Mouse (Mus musculus): Measurements from ENCODE around the gene Cdh22. TPM values are rescaled to one million over a fixed set of nuclear protein-coding genes. Genes with fewer than 3 reads are reported as not detected.

Cdh22 gene
- polyA plus RNA-seq, 1 experiment from 2014 or later = 0.67 TPM

DNA sequence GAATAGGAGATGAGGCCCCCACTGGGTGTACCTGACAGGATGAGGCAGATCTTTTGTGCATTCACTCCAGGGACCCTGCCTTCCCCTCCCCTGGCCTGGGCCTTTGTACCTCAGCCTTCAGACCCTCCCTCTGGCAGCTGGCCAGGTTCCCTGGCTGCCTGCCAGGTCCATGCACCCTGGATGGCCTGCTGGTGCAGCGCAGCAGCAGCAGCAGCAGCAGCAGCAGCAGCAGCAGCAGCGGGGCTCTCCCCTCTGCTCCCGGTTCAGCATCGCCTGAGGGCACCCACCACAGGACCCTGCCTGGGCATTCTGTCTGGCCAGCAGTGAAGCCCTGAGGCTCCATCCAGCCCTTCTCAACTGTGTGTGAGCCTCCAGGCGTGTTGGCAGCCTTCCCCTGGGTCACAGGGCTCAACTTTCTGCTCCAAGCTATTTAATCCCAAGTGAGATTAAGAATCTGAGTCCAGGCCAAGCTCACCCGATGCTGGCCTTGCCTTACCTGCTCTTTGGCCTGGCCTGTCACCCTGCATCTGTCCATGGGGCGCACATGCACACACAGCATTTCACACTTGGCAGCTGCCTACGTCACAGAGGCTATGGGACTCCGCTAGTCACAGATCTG, 50.5 kb downstream of the Cdh22 start:
- peaks cover 28% of the 10 kb centered on the region for H3K27me3 ChIP-seq (ENCODE audit: control insufficient read depth, insufficient read depth, low read depth, low read length)
- H3K4me1 ChIP-seq (replicated peaks; ENCODE audit: control insufficient read depth, insufficient read depth, low read length) = peaks cover 7% of the 10 kb centered on the region
- no peaks in the 10 kb centered on the region for H3K36me3 ChIP-seq (ENCODE audit: control insufficient read depth, insufficient read depth, low read length)
- H3K9me3 ChIP-seq (ENCODE audit: control insufficient read depth, low read length) = no peaks in the 10 kb centered on the region
- whole genome bisulfite sequencing = 18% methylated on average over 9 of the region's 9 CpGs
- peak; percentile 47; the same call in 1 of the 2 replicates for ATAC-seq (ENCODE audit: low read depth)
- no peak overlapping the region for H3K9ac ChIP-seq (ENCODE audit: low read length)
- H3K4me3 ChIP-seq (ENCODE audit: low read length) = no peak overlapping the region
- H3K4me2 ChIP-seq (ENCODE audit: low read depth, low read length) = no peak overlapping the region
- H3K27ac ChIP-seq (ENCODE audit: low read length) = no peak overlapping the region

DNA sequence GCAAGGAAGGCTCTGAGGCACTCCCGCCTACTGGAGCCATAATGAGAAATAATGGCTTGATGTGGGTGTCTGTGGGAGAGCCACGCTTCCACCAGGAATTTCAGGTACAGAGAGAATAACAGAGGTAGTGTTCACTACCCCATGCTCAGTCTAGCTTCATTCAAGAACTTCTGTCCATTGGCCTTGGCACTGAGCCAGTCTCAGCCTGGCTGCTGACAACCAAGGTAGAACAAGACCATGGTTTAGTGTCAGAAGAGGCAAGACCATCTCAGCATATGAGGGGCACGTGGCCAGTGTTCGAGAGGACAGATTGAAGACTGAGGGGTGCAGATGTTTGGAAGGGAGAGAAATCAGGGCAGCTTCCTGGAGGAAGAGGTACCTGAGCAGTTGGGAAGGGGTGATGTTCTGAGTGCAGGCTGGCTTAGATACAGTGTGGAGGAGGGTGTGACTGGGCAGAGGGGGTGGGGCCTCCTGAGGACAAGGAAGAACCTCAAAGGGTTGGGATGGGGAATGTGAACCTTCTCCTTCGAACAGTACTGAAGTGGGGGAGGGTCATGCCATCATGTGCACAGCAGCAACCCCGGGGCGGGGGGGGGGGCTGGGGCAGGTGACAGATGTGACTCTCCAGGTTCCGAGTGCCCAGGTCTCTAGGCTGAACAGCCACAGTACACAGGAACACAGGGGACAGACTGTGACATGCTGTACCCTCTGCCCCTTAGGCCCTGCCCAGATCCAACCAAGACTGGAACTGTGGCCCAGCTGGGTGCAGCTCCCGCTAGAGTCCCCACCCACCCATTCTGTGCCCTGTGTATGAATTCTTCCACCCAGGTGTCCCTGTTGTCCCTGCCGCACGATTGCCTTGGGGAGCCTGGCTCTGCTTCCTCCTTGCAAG, 52.3 kb downstream of the Cdh22 start:
- H3K4me2 ChIP-seq (ENCODE audit: low read depth, low read length) = no peak overlapping the region
- peaks cover 33% of the 10 kb centered on the region for H3K27me3 ChIP-seq (ENCODE audit: control insufficient read depth, insufficient read depth, low read depth, low read length)
- no peak for ATAC-seq (ENCODE audit: low read depth)
- H3K9ac ChIP-seq (ENCODE audit: low read length) = no peak overlapping the region
- WGBS = 54% methylated on average over 10 of the region's 11 CpGs
- H3K4me1 ChIP-seq (replicated peaks; ENCODE audit: control insufficient read depth, insufficient read depth, low read length) = peaks cover 7% of the 10 kb centered on the region
- no peaks in the 10 kb centered on the region for H3K9me3 ChIP-seq (ENCODE audit: control insufficient read depth, low read length)
- H3K27ac ChIP-seq (ENCODE audit: low read length) = no peak overlapping the region
- no peak overlapping the region for H3K4me3 ChIP-seq (ENCODE audit: low read length)
- no peaks in the 10 kb centered on the region for H3K36me3 ChIP-seq (ENCODE audit: control insufficient read depth, insufficient read depth, low read length)

DNA sequence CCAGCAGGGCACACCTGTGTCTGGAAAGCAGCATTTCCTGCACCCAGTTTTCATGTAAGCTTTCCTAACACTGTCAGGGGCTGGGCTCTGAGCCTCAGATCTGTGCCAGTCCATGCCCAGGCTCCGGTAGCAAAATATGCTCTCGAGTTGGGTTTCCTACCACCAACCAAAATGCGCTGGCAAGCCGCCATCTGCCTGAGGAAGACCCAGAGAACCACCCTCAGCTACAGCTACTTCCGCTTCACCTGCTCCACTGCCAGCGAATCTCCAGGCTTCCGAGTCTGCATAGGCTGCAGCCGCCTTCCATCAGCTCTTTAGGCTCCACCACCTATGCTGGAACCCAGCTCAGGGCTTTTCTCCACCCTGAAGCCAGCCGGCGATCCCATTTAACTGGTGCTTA, 55.4 kb downstream of the Cdh22 start:
- ATAC-seq (ENCODE audit: low read depth) = no peak
- H3K4me2 ChIP-seq (ENCODE audit: low read depth, low read length) = no peak overlapping the region
- H3K27me3 ChIP-seq (ENCODE audit: control insufficient read depth, insufficient read depth, low read depth, low read length) = peaks cover 33% of the 10 kb centered on the region
- H3K4me1 ChIP-seq (replicated peaks; ENCODE audit: control insufficient read depth, insufficient read depth, low read length) = peaks cover 4% of the 10 kb centered on the region
- H3K4me3 ChIP-seq (ENCODE audit: low read length) = no peak overlapping the region
- 48% methylated on average over 10 of the region's 10 CpGs for WGBS
- H3K9ac ChIP-seq (ENCODE audit: low read length) = no peak overlapping the region
- no peaks in the 10 kb centered on the region for H3K9me3 ChIP-seq (ENCODE audit: control insufficient read depth, low read length)
- no peak overlapping the region for H3K27ac ChIP-seq (ENCODE audit: low read length)
- H3K36me3 ChIP-seq (ENCODE audit: control insufficient read depth, insufficient read depth, low read length) = no peaks in the 10 kb centered on the region

DNA sequence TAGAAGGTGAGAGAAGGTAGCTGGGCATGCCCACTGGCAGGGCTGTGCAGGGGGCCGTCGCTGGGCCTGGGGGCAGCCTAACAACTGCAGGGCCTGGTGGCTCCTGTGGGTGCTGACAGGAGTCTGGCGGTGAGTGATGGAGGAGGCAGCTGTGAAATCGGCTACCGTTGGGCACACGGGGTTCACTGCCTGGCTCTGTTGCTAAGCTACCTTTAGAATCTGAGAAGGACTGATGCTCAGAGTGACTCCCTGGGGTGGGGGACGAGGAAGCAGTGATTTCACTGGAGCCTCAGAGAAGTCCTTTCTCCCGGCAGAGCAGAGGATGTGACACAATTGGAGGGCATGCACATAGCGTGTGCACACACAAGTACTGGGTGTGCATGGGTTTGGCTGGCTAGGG, 57.7 kb downstream of the Cdh22 start:
- Histone ChIP-seq H3K4me2 (ENCODE audit: low read depth, low read length) (no peak overlapping the region), H3K36me3 (ENCODE audit: control insufficient read depth, insufficient read depth, low read length) (no peaks in the 10 kb centered on the region), H3K27ac (ENCODE audit: low read length) (no peak overlapping the region), H3K9ac (ENCODE audit: low read length) (no peak overlapping the region), H3K4me1 (replicated peaks; ENCODE audit: control insufficient read depth, insufficient read depth, low read length) (no peaks in the 10 kb centered on the region), H3K9me3 (ENCODE audit: control insufficient read depth, low read length) (no peaks in the 10 kb centered on the region), H3K27me3 (ENCODE audit: control insufficient read depth, insufficient read depth, low read depth, low read length) (peaks cover 31% of the 10 kb centered on the region), H3K4me3 (ENCODE audit: low read length) (no peak overlapping the region)
- no peak for ATAC-seq (ENCODE audit: low read depth)
- WGBS = 17% methylated on average over 9 of the region's 9 CpGs

DNA sequence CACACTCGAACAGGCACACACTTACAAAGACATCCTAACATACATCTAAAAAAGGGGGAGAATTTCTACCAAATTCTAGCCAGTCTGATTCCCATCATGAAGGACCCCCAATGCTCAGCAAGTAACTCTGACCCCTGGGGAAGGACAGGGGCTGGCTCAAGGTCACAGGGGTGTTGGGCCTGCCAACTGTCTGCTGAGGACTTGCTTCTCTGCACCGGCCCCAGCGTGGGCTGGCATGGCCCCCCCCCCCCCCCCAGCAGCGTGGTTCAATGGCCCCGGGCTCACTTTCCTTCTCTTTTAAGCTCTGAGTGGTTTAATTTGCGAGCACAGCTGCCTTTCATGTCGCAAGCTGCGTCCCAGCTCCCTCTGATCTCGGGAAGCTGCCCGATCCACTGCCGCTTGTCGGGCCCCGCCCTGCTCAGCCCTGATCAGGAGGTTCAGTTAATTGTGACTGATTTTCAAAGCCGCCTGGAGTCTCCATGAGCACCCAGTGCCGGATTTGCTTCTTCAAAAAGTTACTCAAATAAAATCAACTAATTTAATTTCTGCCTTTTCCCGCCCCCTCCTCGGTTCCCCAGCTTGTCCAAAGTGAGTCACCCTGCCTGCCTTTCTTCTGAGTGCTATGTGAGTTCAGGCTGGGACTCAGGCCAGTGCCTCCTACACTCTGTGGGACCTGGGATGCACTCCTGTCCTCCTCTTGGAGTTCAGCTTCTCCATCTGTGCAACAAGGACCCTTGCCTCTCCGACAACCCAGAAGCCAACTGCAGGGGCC, 67.8 kb downstream of the Cdh22 start:
- Histone ChIP-seq H3K9ac (ENCODE audit: low read length) (no peak overlapping the region), H3K4me1 (replicated peaks; ENCODE audit: control insufficient read depth, insufficient read depth, low read length) (no peaks in the 10 kb centered on the region), H3K27me3 (ENCODE audit: control insufficient read depth, insufficient read depth, low read depth, low read length) (peaks cover 29% of the 10 kb centered on the region), H3K36me3 (ENCODE audit: control insufficient read depth, insufficient read depth, low read length) (no peaks in the 10 kb centered on the region), H3K9me3 (ENCODE audit: control insufficient read depth, low read length) (no peaks in the 10 kb centered on the region), H3K4me3 (ENCODE audit: low read length) (no peak overlapping the region), H3K27ac (ENCODE audit: low read length) (no peak overlapping the region), H3K4me2 (ENCODE audit: low read depth, low read length) (no peak overlapping the region)
- WGBS = 15% methylated on average over 15 of the region's 18 CpGs
- no peak for ATAC-seq (ENCODE audit: low read depth)

DNA sequence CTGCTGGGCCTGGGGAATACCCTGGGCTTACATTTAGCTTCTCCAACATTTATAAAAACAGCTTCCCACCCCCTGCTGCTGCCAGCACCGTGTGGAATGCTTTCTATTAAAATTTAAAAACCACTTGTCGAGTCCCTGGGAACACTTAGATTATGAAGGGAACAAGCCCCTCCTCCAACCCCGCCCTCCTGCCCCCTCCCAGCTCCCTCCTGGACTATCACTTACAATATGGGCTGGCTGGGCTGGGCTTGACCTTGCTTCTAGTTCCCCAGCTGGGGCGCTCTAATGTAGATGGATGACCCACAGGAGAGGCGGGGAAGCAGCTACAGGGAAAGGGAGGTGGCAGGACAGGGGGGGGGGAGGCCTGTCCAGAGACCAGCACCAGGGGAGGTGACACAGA, 72.4 kb downstream of the Cdh22 start:
- WGBS = 3% methylated on average over 5 of the region's 5 CpGs
- no peak overlapping the region for H3K9ac ChIP-seq (ENCODE audit: low read length)
- no peak overlapping the region for H3K4me3 ChIP-seq (ENCODE audit: low read length)
- no peaks in the 10 kb centered on the region for H3K9me3 ChIP-seq (ENCODE audit: control insufficient read depth, low read length)
- no peak for ATAC-seq (ENCODE audit: low read depth)
- H3K27ac ChIP-seq (ENCODE audit: low read length) = no peak overlapping the region
- peaks cover 23% of the 10 kb centered on the region for H3K27me3 ChIP-seq (ENCODE audit: control insufficient read depth, insufficient read depth, low read depth, low read length)
- no peaks in the 10 kb centered on the region for H3K4me1 ChIP-seq (replicated peaks; ENCODE audit: control insufficient read depth, insufficient read depth, low read length)
- no peak overlapping the region for H3K4me2 ChIP-seq (ENCODE audit: low read depth, low read length)
- H3K36me3 ChIP-seq (ENCODE audit: control insufficient read depth, insufficient read depth, low read length) = no peaks in the 10 kb centered on the region

DNA sequence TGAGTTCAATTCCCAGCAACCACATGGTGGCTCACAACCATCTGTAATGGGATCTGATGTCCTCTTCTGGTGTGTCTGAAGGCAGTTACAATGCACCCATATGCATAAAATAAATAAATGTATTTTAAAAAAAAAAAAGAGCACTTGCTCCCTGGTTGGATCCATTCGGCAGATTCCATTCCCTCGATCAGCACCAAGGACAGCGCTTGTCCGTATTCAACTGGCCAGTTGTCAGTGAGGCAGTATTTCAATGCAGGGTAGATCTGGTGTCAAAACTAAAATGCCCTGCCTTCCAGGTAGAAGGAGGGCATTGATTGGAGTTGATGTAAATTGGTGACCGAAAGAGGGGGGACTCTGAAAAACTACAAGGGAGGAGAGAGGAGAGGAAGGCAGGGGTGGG, 74.2 kb downstream of the Cdh22 start:
- WGBS = 15% methylated on average over 5 of the region's 5 CpGs
- peaks cover 11% of the 10 kb centered on the region for H3K27me3 ChIP-seq (ENCODE audit: control insufficient read depth, insufficient read depth, low read depth, low read length)
- no peaks in the 10 kb centered on the region for H3K9me3 ChIP-seq (ENCODE audit: control insufficient read depth, low read length)

DNA sequence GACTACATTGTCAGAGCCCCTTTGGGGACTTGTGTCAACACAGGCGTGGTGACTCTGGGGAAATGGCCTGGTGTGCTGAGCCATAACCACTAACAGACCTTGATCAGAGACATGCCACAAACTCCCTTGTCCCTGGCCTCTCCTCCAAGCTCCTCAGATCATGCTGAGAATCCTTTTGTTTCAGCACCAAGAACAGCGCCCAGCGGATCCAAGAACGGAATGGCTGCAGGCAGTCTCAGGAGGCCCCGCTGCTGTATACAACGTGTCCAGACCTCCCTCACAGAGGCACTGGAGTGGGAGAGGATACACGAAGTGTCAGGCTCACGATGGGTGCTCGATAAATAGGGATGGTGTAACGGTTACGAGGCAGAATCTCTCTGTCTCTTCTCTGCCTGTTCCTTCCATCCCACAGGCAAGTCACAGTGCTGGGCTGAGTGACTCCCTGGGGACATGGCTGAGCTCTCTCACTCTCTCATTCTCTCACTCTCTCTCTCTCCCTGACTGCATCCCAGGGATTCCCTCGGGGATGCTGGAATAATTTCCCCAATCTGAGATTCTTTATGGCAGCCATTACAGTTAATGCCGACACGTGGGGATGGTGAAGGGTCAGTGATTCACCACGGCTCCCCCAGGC, 75.5 kb downstream of the Cdh22 start:
- ATAC-seq (ENCODE audit: low read depth) = no peak; the same call in 1 of the 2 replicates
- peaks cover 7% of the 10 kb centered on the region; the same call in 1 of the 2 replicates for H3K27me3 ChIP-seq (ENCODE audit: control insufficient read depth, insufficient read depth, low read depth, low read length)
- WGBS = 18% methylated on average over 15 of the region's 15 CpGs
- no peaks in the 10 kb centered on the region for H3K9me3 ChIP-seq (ENCODE audit: control insufficient read depth, low read length)
- no peak overlapping the region for H3K4me3 ChIP-seq (ENCODE audit: low read length)
- H3K9ac ChIP-seq (ENCODE audit: low read length) = no peak overlapping the region
- no peaks in the 10 kb centered on the region for H3K36me3 ChIP-seq (ENCODE audit: control insufficient read depth, insufficient read depth, low read length)
- no peak overlapping the region for H3K4me2 ChIP-seq (ENCODE audit: low read depth, low read length)
- no peaks in the 10 kb centered on the region for H3K4me1 ChIP-seq (replicated peaks; ENCODE audit: control insufficient read depth, insufficient read depth, low read length)
- H3K27ac ChIP-seq (ENCODE audit: low read length) = no peak overlapping the region

More for the DNA sequence above, 74.2 kb downstream of the Cdh22 start:
- Histone ChIP-seq H3K9ac (ENCODE audit: low read length) (no peak overlapping the region), H3K4me1 (replicated peaks; ENCODE audit: control insufficient read depth, insufficient read depth, low read length) (no peaks in the 10 kb centered on the region), H3K4me3 (ENCODE audit: low read length) (no peak overlapping the region), H3K27ac (ENCODE audit: low read length) (no peak overlapping the region), H3K36me3 (ENCODE audit: control insufficient read depth, insufficient read depth, low read length) (no peaks in the 10 kb centered on the region), H3K4me2 (ENCODE audit: low read depth, low read length) (no peak overlapping the region)
- no peak for ATAC-seq (ENCODE audit: low read depth)

Data from lung, embryonic 16.5 days (tissue).